Mouse (Mus musculus): Measurements from ENCODE around the gene Golt1a. TPM values are rescaled to one million over a fixed set of nuclear protein-coding genes. Genes with fewer than 3 reads are reported as not detected.
A peak's percentile ranks its signal among the peaks of the same experiment; 100 is the strongest.

Gene Golt1a
- total RNA-seq, 2 experiments from 2014 or later: not detected

DNA sequence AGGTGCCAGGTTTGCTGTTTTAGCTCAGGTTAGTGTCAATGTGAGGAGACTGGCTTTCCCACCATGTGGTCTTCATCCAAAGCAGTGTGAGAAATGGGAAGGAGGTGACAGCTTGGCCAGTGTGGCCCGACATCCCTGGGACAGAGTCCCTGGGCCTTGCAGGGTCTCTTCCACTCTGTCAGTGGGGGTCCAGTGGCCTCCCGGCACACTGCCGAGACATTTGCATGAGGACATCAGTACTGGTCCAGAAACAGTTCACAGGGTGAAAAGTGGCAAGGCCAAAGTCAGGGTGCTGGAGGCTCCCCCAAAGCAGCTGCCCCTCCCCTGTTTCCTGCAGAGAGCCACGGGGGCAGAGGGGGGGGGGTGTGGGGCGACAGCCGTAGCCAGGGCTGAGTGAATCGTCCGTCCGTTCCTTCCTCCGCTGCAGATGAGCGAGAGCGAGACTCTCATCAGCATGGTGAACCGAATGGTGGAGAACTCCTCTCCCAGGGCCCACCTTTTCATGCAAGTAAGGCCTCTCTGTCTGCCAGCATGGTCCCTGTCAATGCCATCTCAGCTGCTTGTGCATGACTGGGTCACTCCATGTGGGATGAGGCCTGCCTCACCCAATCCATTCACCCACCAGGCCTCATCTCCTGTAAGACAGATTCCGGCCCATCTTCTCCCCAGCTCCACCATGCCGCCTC, 30.5 kb upstream of the Golt1a start:
- intact Hi-C loops (cut with DNase I): no loop called here
- no peak for TF ChIP-seq CTCF (IDR thresholded peaks at IDR 0.05)
- no peak for DNase-seq
- Histone ChIP-seq H3K27ac (no peak overlapping the region), H3K4me3 (no peak overlapping the region)

DNA sequence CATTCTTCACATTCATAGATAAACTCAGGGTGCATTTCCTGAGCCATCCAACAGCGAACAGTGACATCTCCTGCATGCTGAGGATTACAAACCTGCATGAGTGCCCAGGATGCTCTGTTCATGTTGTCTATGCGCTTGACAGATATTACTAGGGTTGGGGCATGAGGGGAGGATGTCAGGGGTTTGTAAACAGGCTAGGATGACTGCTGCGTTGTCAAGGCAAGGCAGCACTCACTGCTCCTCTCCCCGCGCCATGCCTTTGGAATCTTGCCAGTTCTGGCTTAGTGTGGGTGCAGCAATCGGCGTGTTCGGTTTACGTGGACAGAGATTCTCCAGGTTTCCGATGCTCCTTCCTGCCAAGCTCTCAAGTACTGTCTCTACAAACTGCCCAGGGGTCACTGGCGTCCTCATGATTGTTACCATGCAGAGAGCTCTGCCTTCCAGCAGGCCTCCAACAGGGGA, 29.9 kb upstream of the Golt1a start:
- no peak for TF ChIP-seq CTCF (IDR thresholded peaks at IDR 0.05)
- no peak overlapping the region for H3K4me3 ChIP-seq
- no peak overlapping the region for H3K27ac ChIP-seq
- intact Hi-C loops (cut with DNase I): no loop called here
- DNase-seq: no peak

DNA sequence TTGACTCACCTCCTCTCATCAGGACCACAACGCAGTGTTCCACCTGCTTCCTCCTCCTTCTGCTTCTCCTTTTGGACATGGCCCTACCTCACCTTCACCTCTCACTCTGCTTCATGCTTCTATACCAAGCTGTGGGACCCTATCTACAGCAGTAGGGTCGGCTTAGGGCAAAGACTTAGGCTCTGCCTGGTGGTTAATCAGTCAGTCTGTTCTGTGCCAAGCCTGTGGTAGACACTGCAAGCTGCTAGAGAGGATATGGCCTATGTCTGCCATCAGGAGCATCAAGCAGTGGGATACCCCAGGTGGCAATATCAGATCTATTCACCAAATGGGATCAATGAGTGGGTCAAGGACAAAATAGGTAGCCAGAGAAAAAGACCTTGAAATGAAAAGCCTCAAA, 29.1 kb upstream of the Golt1a start:
- no peak overlapping the region for H3K4me3 ChIP-seq
- intact Hi-C loops (cut with DNase I): no loop called here
- TF ChIP-seq CTCF (IDR thresholded peaks at IDR 0.05): no peak

DNA sequence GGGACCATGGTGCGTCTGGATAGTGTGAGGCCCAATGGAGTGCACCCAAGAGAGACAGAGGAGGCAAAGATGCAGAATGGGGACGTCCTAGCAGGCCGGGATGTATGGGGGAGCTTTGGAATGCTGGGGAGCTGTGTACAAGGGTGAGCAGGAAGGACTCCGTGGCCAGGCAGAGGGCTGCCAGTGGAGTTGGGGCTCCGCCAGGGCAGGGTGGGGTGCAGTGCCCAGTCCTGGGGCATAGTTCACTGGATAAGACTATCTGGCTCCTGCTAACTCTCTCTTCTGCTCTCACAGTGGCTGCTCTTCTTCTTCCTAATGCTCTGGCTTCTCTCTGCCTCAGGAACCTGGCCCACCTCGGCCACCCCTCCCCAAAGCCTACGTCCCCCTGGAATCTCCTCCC, 23.7 kb upstream of the Golt1a start:
- TF ChIP-seq CTCF (IDR thresholded peaks at IDR 0.05): no peak
- Histone ChIP-seq H3K4me3 (no peak overlapping the region), H3K27ac (no peak overlapping the region)
- intact Hi-C loops (cut with DNase I): no loop called here
- no peak for DNase-seq

More for the DNA sequence above, 29.1 kb upstream of the Golt1a start:
- H3K27ac ChIP-seq: no peak overlapping the region
- no peak for DNase-seq

DNA sequence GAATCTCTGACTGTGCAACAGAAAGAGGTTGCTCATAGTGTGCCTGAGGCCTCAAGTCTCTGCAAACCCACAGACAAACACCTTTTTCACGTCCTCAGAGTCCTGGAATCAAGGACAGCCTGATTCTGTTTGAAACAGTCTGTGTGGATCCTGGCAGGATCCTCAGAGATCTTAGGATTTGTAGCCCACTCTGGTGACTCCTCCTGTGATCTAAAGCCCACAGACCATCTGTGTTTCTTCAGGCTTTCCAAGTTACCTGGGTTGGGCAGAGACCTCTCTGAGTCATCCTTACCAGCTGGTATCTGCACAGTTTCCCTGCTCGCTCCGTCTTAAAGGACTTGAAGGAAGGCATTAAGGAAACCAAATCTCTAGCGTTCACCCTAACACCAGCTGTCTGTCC, 22.5 kb upstream of the Golt1a start:
- intact Hi-C loops (cut with DNase I): no loop called here
- no peak for DNase-seq
- TF ChIP-seq CTCF (IDR thresholded peaks at IDR 0.05): no peak
- H3K27ac ChIP-seq: no peak overlapping the region
- no peak overlapping the region for H3K4me3 ChIP-seq

DNA sequence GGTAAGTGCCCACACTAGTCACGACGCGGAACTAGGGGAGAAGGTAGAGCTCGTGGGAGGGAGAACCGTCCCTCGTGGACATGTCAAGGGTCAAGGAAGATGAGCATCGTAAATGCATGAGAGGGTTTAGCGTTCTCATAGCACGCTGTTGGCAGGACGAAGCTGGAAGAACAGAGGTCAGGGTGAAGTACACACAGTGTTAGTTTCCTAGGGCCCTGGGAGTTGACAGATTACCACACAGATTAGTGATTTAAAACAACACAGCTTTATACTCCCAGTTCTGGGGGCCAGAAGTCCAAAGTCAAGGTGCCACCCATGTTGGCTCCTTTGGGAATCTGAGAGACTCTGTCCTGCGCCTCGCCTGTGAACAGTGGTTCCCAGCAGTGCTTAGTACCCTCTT, 21.7 kb upstream of the Golt1a start:
- intact Hi-C loops (cut with DNase I): no loop called here
- DNase-seq: no peak
- TF ChIP-seq CTCF (IDR thresholded peaks at IDR 0.05): no peak
- Histone ChIP-seq H3K27ac (no peak overlapping the region), H3K4me3 (no peak overlapping the region)

DNA sequence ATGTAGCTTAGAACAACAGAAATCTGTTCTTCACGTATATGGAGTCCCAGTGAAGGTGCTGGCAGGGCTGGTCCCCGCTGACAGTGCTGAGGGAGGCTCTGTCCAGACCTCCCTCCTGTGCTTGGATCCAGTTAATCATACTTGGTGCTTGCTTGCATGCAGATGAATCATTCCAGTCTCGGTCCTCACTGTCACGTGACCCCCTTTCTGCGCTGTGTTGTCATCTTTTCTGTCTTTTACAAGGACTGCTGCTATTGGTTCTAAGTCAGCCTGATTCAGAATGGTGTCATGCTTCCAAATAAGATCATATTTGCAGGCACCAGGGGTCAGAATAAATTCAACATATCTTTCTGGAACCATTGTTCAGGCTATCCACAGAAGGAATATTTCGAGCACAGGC, 17.7 kb upstream of the Golt1a start:
- no peak for DNase-seq
- no peak for TF ChIP-seq CTCF (IDR thresholded peaks at IDR 0.05)
- H3K4me3 ChIP-seq: no peak overlapping the region
- intact Hi-C loops (cut with DNase I): no loop called here
- no peak overlapping the region for H3K27ac ChIP-seq

DNA sequence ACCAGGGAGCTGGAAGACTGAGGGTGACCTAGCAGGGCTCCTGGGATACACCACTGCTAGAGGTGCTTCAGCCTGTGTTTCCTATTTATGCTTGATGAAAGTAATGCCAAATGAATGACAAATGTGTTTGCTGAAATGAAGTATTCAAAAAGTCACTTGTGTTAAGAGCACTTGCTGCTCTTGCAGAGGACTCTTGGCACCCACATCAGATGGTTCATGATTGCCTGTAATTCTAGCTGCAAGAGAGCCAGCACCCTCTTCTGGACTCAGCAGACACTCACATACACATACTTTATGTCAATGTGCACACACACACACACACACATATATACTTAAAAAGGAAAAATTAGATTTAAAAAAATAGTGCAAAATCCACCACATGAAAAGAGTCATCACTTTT, 17.0 kb upstream of the Golt1a start:
- DNase-seq: no peak
- no peak overlapping the region for H3K27ac ChIP-seq
- intact Hi-C loops (cut with DNase I): no loop called here
- peak; percentile 26; the same call in 1 of the 2 replicates for TF ChIP-seq CTCF (IDR thresholded peaks at IDR 0.05)
- no peak overlapping the region for H3K4me3 ChIP-seq

DNA sequence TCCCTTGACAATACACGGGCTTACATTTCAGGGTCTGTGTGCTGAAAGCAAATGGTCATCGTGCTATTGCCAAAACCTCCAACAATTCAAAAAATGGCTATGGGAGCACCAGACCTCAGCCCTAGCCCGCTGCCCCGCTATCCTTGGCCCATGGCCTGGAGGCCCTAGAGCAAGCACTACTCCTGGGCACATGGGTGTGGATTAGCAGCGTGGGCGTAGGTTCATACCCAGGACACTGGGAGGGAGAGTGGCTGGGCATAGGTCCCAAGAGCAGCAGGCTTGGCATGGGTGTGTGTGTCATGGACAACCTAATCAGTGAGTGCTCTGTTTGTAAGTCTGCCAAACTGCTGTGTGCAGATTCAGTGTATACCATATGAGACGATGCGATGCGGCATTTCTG, 13.2 kb upstream of the Golt1a start:
- H3K4me3 ChIP-seq: no peak overlapping the region
- intact Hi-C loops (cut with DNase I): no loop called here
- DNase-seq: peak; percentile 63
- no peak overlapping the region for H3K27ac ChIP-seq
- no peak for TF ChIP-seq CTCF (IDR thresholded peaks at IDR 0.05)

DNA sequence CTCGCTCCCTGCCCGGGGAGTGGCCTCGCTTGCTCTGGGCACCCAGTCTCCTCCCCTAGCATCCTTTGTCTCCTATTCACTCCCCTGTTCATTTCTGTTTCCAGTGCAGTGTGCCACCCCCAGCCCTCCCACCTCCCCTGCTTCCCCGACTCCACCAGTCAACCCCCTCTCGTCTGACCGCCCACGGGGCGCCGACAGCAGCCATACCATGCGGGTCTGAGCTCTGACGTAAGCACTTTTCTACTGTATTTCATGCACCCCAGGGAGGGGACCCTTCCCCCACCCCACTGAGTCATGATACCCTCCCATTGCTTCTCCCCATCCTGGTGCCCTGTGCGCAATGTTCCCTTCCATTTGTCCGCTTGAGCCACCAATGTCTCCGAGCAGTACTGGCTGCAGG, 10.8 kb upstream of the Golt1a start:
- no peak for TF ChIP-seq CTCF (IDR thresholded peaks at IDR 0.05)
- intact Hi-C loops (cut with DNase I): no loop called here
- no peak for DNase-seq
- no peak overlapping the region for H3K4me3 ChIP-seq
- no peak overlapping the region for H3K27ac ChIP-seq

DNA sequence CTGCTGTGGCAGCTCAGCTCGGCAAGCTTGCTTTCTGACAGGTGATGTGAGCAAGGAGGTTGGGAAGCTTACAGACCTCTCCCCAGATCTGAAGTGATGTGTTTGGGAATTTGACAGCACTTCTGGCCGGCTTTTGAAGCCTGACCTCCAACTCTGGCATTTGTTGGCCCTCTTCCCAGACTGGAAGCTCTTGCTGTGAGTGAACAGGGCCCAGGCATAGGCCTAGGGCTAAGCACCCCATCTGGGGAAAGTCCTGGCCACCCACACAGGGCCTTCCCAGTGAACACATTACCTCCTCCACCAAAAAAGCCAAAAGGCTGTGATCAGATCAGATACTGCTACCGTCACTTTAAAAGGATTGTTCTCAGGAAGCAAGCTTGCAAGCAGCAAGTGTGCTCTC, 7.1 kb upstream of the Golt1a start:
- no peak for TF ChIP-seq CTCF (IDR thresholded peaks at IDR 0.05)

DNA sequence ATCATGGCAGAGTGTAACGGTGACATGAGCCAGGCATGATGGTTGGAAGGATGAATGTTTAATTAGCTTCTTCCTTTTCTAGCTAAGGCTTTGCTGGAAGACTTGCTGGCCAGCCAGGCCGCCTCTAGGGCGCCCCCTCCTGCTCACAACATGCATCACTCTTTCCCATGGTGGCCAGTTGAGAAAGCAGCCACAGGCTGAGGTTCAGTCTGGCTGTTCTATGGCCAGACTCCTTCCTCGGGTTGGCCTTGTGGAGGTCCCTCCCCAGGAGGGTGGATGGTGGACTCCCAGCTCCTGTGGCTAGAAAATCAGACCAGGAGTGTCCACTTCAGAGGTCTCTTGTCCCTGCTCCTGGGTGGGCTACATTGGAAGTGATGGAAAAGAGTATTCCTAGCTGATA, 2.8 kb upstream of the Golt1a start:
- intact Hi-C loops (cut with DNase I): loop anchor here (1.0 to 5.0 kb wide), 3 partner anchors 80 to 130 kb away; no protein-coding TSS in a partner anchor
- peak; percentile 94 for TF ChIP-seq CTCF (IDR thresholded peaks at IDR 0.05)
- DNase-seq: peak; percentile 88
- H3K4me3 ChIP-seq: peak overlapping the region; percentile 19
- peak overlapping the region; percentile 81 for H3K27ac ChIP-seq

More for the DNA sequence above, 7.1 kb upstream of the Golt1a start:
- DNase-seq: peak; percentile 70
- intact Hi-C loops (cut with DNase I): no loop called here
- Histone ChIP-seq H3K4me3 (no peak overlapping the region), H3K27ac (peak overlapping the region; percentile 6; the same call in 1 of the 2 replicates)

DNA sequence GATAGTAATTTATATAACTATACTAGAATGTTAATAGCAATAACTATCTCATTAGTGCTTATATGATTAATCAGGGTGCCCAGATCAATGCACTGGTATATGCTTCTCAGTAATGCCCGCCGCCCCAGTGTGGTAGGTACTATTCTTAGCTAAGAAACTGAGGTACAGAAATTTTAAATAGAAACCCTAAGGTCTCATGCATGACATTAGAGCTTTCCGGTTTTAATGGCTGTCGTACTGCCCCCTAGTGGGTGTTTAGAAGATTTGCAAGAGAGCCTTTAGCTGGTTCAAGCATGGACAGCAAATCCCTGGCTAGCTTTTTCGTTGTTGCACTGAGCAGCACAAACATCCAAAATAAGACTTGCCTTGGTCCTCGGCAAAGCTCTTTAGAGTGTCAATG, 2.3 kb upstream of the Golt1a start:
- intact Hi-C loops (cut with DNase I): loop anchor here (1.0 to 5.0 kb wide), 3 partner anchors 80 to 130 kb away; no protein-coding TSS in a partner anchor
- peak; percentile 84 for TF ChIP-seq CTCF (IDR thresholded peaks at IDR 0.05)
- Histone ChIP-seq H3K27ac (peak overlapping the region; percentile 81), H3K4me3 (peak overlapping the region; percentile 19)
- DNase-seq: peak; percentile 45

DNA sequence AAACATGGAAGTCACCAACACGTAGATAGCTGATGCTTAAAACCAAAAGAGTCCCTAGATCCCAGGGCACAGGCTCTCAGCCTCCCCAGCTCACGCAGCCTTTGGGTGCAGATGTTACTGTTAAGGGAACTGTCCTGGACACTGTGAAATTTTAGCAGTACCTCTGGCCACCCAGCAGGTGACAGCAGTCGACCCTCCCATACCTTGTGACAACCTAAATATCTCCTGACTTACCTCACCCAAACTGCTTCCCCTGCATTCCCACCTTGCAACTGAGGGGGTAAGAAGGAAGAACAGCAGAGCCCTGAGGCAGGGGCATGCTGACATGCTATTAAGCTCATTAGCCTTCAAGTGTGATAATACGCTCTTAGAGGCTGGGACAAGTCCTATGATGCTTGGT, 1.6 kb downstream of the Golt1a start:
- intact Hi-C loops (cut with DNase I): loop anchor here (10.0 kb wide), 1 partner anchor 266 kb away; the partner anchor contains the start of gene Pik3c2b

More for the DNA sequence above, 1.6 kb downstream of the Golt1a start:
- Histone ChIP-seq H3K4me3 (no peak overlapping the region), H3K27ac (no peak overlapping the region)
- TF ChIP-seq CTCF (IDR thresholded peaks at IDR 0.05): peak; percentile 10; the same call in 1 of the 2 replicates
- DNase-seq: no peak
